8 mouse cellular contexts compared by ENCODE assay signal in the genomic region with DNA sequence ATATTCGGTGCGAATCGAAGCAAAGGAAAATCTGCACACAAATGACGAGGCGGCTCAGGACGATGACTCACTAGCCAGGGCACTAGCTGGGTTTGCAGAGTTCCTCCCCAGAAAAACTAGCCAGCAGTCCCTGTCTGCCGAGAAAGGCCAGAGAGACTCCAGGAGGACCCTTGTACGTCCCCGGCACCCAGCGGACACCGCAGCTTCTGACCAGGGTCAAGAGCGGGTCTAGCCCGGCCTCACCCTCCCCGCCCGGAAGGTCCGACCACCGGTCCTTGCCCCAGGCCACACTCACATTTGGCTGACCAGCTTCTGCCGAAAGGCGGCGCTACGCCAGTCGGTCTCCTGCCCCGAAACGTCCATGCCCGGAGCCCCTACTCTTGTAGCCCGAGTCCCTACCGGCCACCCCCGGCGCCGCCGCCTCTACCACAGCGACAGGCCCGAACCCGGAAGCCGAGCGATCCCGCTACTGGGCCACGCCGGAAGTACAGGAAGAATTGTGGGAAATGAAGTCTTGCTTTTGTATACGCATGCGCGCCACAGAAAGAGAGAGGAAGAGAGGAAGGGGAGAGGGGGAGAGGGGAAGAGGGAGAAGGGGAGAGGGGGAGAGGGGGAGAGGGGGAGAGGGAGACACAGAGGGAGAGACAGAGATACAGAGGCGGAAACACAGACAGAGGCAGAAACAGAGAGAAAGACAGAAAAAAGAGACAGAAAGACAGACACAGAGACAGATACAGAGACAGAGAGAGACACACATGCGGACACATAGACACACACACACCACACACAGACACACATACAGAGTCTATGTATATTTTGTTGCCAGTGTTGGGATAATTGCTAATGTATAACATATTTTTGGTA. TPM values are rescaled to one million over a fixed set of nuclear protein-coding genes. Genes with fewer than 3 reads are reported as not detected.
DNase-seq lines count a peak whose midpoint lies in the region; ATAC-seq and TF ChIP-seq lines count a peak whose summit lies in the region.

No protein-coding gene starts in this region.

- peak; percentile 88 for ATAC-seq in erythroblast, adult 5-6 weeks (replicated peaks; ENCODE audit: low FRiP score, poor library complexity, severe bottlenecking)
- peak; percentile 89 for ATAC-seq in heart, embryonic 12.5 days (ENCODE audit: insufficient number of reproducible peaks, low FRiP score)
- ATAC-seq in kidney, postnatal 0 days (replicated peaks; ENCODE audit: low FRiP score, low read depth), result peak; percentile 94
- peak; percentile 84 for ATAC-seq in liver, embryonic 11.5 days (replicated peaks; ENCODE audit: low FRiP score)
- ATAC-seq in stomach, embryonic 14.5 days (ENCODE audit: insufficient number of reproducible peaks, insufficient read depth, low FRiP score, low read depth), result peak; percentile 90

- no peaks in the 10 kb centered on the region for H3K27me3 ChIP-seq in heart, embryonic 12.5 days (replicated peaks)
- no peaks in the 10 kb centered on the region for H3K27me3 ChIP-seq in kidney, postnatal 0 days (ENCODE audit: insufficient read depth, low read length)
- H3K27me3 ChIP-seq in liver, embryonic 11.5 days (replicated peaks; ENCODE audit: control insufficient read depth, insufficient read depth, low read length), result no peaks in the 10 kb centered on the region
- H3K27me3 ChIP-seq in stomach, embryonic 14.5 days (ENCODE audit: control insufficient read depth, insufficient read depth, low read length), result no peaks in the 10 kb centered on the region

- peak; percentile 63 for TF ChIP-seq CTCF in kidney, postnatal 0 days (IDR thresholded peaks at IDR 0.05; ENCODE audit: low read depth)

- H3K9ac ChIP-seq in heart, embryonic 12.5 days, result peak overlapping the region; percentile 96
- peak overlapping the region; percentile 91 for H3K9ac ChIP-seq in kidney, postnatal 0 days (ENCODE audit: low read depth, low read length)
- peak overlapping the region; percentile 62 for H3K9ac ChIP-seq in liver, embryonic 11.5 days (ENCODE audit: low read depth, low read length)
- peak overlapping the region; percentile 79 for H3K9ac ChIP-seq in stomach, embryonic 14.5 days (replicated peaks; ENCODE audit: low read depth, low read length)

- peaks cover 31% of the 10 kb centered on the region for H3K4me1 ChIP-seq in heart, embryonic 12.5 days (replicated peaks)
- H3K4me1 ChIP-seq in kidney, postnatal 0 days (replicated peaks; ENCODE audit: insufficient read depth, low read length), result peaks cover 8% of the 10 kb centered on the region
- peaks cover 18% of the 10 kb centered on the region for H3K4me1 ChIP-seq in liver, embryonic 11.5 days (replicated peaks; ENCODE audit: control insufficient read depth, insufficient read depth, low read length)
- H3K4me1 ChIP-seq in stomach, embryonic 14.5 days (ENCODE audit: control insufficient read depth, insufficient read depth, low read length), result peaks cover 8% of the 10 kb centered on the region

- H3K9me3 ChIP-seq in heart, embryonic 12.5 days (replicated peaks), result no peaks in the 10 kb centered on the region
- H3K9me3 ChIP-seq in kidney, postnatal 0 days (replicated peaks; ENCODE audit: low read length), result no peaks in the 10 kb centered on the region
- no peaks in the 10 kb centered on the region for H3K9me3 ChIP-seq in liver, embryonic 11.5 days (ENCODE audit: control insufficient read depth, low read length)
- H3K9me3 ChIP-seq in stomach, embryonic 14.5 days (ENCODE audit: control insufficient read depth, low read depth, low read length), result no peaks in the 10 kb centered on the region

- peak overlapping the region; percentile 82 for H3K27ac ChIP-seq in heart, embryonic 12.5 days (ENCODE audit: poor library complexity, severe bottlenecking)
- peak overlapping the region; percentile 87 for H3K27ac ChIP-seq in kidney, postnatal 0 days
- peak overlapping the region; percentile 49 for H3K27ac ChIP-seq in liver, embryonic 11.5 days (ENCODE audit: low read depth, low read length)
- peak overlapping the region; percentile 72 for H3K27ac ChIP-seq in stomach, embryonic 14.5 days (ENCODE audit: low read length)

- peak overlapping the region; percentile 91 for H3K4me2 ChIP-seq in heart, embryonic 12.5 days
- peak overlapping the region; percentile 94 for H3K4me2 ChIP-seq in kidney, postnatal 0 days (ENCODE audit: low read length)
- H3K4me2 ChIP-seq in liver, embryonic 11.5 days, result peak overlapping the region; percentile 95
- peak overlapping the region; percentile 87 for H3K4me2 ChIP-seq in stomach, embryonic 14.5 days (replicated peaks; ENCODE audit: low read depth, low read length)

- H3K36me3 ChIP-seq in heart, embryonic 12.5 days, result no peaks in the 10 kb centered on the region
- H3K36me3 ChIP-seq in kidney, postnatal 0 days (ENCODE audit: insufficient read depth, low read length), result no peaks in the 10 kb centered on the region
- H3K36me3 ChIP-seq in liver, embryonic 11.5 days (ENCODE audit: control insufficient read depth, insufficient read depth, low read length), result no peaks in the 10 kb centered on the region
- no peaks in the 10 kb centered on the region for H3K36me3 ChIP-seq in stomach, embryonic 14.5 days (ENCODE audit: control insufficient read depth, insufficient read depth, low read length)

- 2% methylated on average over 44 of the region's 44 CpGs for WGBS in heart, embryonic 12.5 days
- 2% methylated on average over 44 of the region's 44 CpGs for WGBS in kidney, postnatal 0 days
- WGBS in liver, embryonic 11.5 days, result 3% methylated on average over 43 of the region's 44 CpGs
- WGBS in stomach, embryonic 14.5 days, result 2% methylated on average over 42 of the region's 44 CpGs

- H3K4me3 ChIP-seq in heart, embryonic 12.5 days, result peak overlapping the region; percentile 99
- H3K4me3 ChIP-seq in kidney, postnatal 0 days (replicated peaks; ENCODE audit: low read depth, low read length), result peak overlapping the region; percentile 92
- H3K4me3 ChIP-seq in liver, embryonic 11.5 days (ENCODE audit: low read depth, low read length), result peak overlapping the region; percentile 61
- peak overlapping the region; percentile 84 for H3K4me3 ChIP-seq in stomach, embryonic 14.5 days (ENCODE audit: low read depth, low read length)

- peak; percentile 88 to 90 for DNase-seq in B cell, adult 2 months
- peak; percentile 96 for DNase-seq in brain, adult 2 months (ENCODE audit: low read depth, low spot score)
- peak; percentile 98 for DNase-seq in kidney, postnatal 0 days (ENCODE audit: low spot score)
- peak; percentile 87 for DNase-seq in liver, embryonic 11.5 days (ENCODE audit: low spot score)
- peak; percentile 90 for DNase-seq in naive thymus-derived CD4-positive, alpha-beta T cell, adult 2 months (ENCODE audit: low read depth)

RNA-seq across cellular contexts. Expression of gene Med15, which starts 10.0 kb away (rescaled TPM):
- 15.5 and 30.0 TPM in 2 replicates for total RNA-seq in erythroblast, adult 5-6 weeks (2015; ENCODE audit: low replicate concordance)
- total RNA-seq in erythroblast, adult 5-6 weeks (2017; ENCODE audit: low replicate concordance), result 16.7 and 20.7 TPM in 2 replicates
- 36.9 and 39.9 TPM in 2 replicates for polyA plus RNA-seq in heart, embryonic 12.5 days (2016; fragmentation: Nextera tagmentation; extraction: Ambion mirVana)
- polyA plus RNA-seq in kidney, postnatal 0 days (2015; fragmentation: Nextera tagmentation; extraction: Ambion mirVana), result 29.4 TPM in 2 replicates
- 44.8 and 46.7 TPM in 2 replicates for polyA plus RNA-seq in liver, embryonic 11.5 days (2014; fragmentation: Nextera tagmentation; extraction: Ambion mirVana)
- polyA plus RNA-seq in stomach, embryonic 14.5 days (2014; fragmentation: Nextera tagmentation; extraction: Ambion mirVana), result 45.8 and 47.5 TPM in 2 replicates

RNA-seq across cellular contexts. Expression of gene Klhl22, which starts 36.7 kb away (rescaled TPM):
- 2.1 and 2.5 TPM in 2 replicates for total RNA-seq in erythroblast, adult 5-6 weeks (2015; ENCODE audit: low replicate concordance)
- total RNA-seq in erythroblast, adult 5-6 weeks (2017; ENCODE audit: low replicate concordance), result 4.3 and 9.0 TPM in 2 replicates
- polyA plus RNA-seq in heart, embryonic 12.5 days (2016; fragmentation: Nextera tagmentation; extraction: Ambion mirVana), result 42.7 and 44.4 TPM in 2 replicates
- polyA plus RNA-seq in kidney, postnatal 0 days (2015; fragmentation: Nextera tagmentation; extraction: Ambion mirVana), result 39.3 and 42.8 TPM in 2 replicates
- 47.5 and 49.3 TPM in 2 replicates for polyA plus RNA-seq in liver, embryonic 11.5 days (2014; fragmentation: Nextera tagmentation; extraction: Ambion mirVana)
- polyA plus RNA-seq in stomach, embryonic 14.5 days (2014; fragmentation: Nextera tagmentation; extraction: Ambion mirVana), result 69.8 and 76.6 TPM in 2 replicates

Comparison
In these comparisons a context has a peak if more than half of its experiments do, and no peak if none do; other contexts are left out.
1. Peak in every context shown above with its lines: DNase-seq, ATAC-seq, H3K4me3 ChIP-seq and H3K27ac ChIP-seq.